Mouse (Mus musculus): ENCODE data around the gene Baz2b.
A peak's percentile ranks its signal among the peaks of the same experiment; 100 is the strongest.

Baz2b gene

DNA sequence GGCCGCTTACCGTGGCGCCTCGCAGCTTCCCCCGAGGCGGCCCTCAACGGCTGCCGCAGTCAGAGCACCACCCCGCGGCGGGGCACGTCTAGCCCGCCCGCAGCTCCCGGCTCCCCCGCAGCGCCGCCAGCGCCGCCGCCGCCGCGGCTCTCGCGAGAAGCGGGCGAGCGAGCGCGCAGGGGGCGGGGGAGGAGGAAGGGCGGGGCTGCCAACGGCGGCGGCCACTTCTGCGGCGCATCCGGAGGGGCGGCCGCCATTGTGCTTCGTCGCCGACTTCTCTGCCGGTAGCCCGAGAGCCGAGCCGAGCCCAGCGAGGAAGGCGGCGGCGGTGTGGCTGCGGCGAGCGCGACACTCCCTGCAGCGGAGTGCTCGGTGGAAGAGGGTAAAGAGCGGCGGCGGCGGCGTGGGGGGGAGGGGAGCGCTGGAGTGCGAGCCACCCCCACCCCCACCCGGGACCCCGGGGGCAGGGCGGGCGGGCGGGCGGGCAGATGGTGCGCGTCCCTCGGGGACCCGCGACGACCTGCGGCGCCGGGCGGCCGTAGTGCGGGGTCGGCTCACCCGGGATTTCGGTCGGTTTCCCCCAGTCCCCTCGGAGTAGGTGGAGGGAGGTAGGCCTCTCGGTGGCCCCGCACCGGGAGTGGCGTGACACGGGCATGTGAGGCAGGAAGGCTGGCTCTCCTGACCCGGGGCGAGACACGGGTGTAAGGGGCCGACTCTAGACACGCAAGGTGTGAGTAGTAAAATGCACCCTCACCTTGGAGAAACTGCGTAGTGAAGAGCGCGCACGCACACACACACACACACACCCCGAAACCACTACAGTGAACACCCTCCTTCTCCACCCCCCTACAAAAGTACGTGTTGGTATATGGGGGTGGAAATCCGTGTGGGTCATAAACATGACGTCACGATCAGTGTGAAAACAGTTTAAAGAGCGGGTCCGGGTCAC lies at the start of gene Baz2b, which contains the start of gene March7:
Gene Baz2b, minus strand, starts transcription at position 137 of the 949 bp plus-strand sequence.
Gene March7, plus strand, starts transcription at position 185 of the 949 bp plus-strand sequence.
- peak; percentile 92 for DNase-seq (ENCODE audit: low read depth, low spot score)

DNA sequence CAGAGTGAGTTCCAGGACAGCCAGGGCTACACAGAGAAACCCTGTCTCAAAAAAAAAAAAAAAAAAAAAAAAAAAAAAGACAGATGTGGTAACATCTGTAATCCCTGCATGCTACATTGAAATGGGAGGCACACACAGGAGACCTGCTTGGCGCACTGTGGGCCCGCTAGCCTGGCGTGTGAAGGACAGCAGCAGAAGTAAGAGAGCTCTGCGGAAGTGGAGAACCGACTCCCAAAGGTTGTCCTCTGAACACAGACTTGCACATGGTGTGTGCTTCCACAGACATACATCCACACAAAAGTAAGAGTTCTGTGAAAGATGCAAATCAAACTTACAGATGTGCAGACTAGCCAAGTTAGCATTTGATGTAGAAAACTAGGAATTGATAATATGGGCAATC lies 49.5 kb upstream of the Baz2b start:
- no peak for DNase-seq (ENCODE audit: low read depth, low spot score)

DNA sequence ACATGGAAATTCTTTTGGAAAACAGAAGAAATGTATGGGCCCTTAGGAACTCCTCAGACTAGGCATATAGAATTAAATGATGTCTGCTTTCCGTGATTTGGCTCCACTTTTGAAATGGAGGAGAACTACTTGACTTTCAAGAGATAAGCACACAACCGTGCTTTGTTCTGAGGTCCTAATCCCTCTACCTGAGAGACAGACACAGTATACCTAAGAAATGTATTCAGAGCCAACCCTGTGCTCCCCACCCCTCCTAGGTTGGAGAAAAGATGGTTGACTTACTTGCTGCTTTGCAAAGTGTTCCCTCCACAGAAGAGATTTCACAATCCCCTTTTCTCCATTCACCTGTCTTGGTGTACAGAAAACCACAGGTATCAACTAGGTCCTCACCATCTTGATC lies 47.1 kb upstream of the Baz2b start:
- DNase-seq (ENCODE audit: low read depth, low spot score), result no peak

DNA sequence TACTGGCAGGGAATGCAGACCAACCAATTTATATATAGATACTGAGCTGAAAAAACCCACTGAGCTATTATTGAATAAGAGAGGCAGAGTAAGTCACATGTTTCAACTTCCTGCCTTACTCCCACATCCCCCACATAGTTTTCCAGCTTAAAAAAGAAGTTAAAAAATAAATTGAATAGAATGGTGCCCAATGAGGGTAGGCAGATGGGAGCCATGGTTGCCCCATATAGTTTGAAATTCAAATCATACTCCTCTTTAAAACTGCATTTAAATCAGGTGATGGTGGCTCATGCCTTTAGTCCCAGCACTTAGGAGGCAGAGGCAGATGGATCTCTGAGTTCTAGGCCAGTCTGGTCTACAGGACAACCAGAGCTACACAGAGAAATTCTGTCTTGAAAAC lies 43.9 kb upstream of the Baz2b start:
- DNase-seq (ENCODE audit: low read depth, low spot score), result peak; percentile 66

DNA sequence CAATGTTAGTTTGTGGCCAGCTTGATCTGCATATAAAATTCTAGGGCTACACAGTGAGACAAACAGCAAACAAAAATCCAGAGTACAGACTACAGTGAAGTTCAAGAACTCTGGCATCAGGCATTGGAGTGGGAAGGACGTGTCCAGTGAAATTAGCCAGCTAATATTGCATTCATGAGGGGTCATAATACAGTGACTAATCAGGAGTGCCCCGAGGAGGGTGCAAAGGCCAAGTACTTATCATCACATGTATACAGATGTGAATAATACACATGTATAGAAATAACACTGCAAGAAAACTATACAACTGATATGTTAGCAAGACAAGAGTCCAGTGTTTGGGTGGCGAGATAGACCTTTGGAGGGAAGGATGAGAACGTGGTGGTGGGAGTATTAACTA lies 43.1 kb upstream of the Baz2b start:
- no peak for DNase-seq (ENCODE audit: low read depth, low spot score)

DNA sequence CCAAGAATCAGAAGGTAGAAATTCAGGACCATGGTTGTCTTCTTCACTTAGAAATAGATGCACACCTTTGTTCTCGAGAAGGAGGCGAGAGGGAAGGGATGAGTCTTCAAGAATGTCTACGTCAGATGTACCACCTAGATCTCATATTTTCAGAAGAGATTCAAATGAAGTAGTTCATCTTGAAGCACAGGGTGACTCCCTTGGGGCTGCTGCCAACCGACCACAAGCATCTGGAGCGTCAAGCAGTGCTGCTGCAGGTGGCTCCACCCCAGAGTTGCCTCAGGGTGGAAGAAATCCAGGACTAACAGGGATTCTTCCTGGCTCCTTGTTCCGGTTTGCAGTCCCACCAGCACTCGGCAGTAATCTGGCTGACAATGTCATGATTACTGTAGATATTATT lies 24.9 kb upstream of the Baz2b start:
- peak; percentile 23 for DNase-seq (ENCODE audit: low read depth, low spot score)

DNA sequence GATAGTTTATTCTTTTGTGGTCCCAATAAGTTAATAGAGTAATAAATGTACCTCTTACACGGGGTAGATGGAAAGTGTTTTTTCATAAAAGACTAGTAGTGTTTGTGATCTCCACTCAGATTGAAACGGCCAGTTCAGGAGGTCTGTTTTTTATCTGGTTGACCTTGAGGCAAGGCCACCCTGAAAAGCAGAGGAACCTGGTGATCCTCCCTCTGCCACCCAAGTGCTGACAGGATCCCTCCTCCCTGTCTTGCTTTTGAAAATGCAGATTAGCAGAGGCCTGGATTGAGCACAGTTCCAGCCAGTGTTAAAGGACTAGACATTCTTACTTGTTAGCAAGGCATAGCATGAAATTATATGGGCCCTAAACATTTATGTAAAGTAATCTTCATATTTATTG lies 23.5 kb upstream of the Baz2b start:
- no peak for DNase-seq (ENCODE audit: low read depth, low spot score)

DNA sequence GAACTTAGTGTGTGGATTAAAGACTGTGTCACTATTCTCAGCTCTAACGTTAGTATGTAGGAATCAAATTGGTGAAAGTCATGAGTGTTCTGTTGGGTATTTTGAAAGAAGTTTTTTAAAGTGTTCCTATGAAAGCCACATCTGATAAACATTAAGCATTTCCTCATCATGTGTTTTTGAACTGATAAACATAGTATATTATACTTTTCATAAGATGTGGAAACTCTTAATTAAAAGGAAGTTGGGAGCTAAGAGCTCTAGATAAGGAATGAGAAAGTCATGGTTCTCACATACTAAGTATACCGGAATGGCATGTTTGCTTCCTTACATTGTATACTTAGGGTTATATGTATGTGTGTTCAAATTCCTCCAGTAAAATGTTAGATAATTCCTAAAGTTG lies 20.7 kb upstream of the Baz2b start:
- DNase-seq (ENCODE audit: low read depth, low spot score), result no peak

DNA sequence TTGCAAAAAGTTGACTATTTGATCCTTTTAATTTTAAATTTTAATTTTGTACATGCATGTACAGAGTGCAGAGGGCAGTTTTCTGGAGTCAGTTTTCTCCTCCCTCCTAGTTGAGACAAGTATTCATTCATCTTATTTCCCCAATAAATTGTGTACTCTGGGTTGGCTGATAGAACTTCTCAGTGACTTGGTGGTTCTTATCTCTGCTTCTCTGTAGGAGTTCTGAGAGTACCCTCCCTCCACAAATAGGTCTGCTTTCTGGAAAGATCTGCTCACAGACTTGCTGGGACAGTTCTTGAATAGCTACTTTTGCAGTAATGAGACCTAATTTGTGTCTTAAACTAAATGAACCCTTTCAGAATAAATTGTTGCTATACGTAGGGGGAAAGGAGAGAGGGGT lies 18.8 kb upstream of the Baz2b start:
- DNase-seq (ENCODE audit: low read depth, low spot score), result no peak

DNA sequence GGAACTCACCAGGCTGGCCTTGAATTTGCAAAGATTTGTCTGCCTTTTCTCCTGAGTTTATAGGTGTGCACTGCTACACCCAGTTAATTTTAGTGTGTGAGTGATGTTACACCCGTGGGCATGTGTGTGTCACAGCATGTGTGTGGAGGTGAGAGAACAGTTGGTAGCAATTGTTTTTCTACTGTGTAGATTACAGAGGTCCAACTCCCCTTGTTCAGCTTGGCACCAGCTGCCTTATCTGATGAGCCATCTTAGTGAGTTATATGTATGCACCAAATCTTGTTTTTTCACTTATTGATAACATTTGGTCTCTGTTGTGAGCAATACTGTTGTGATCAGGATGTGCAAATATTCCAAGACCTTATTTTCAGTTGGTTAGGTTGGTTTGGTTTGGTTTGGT lies 13.8 kb upstream of the Baz2b start:
- peak; percentile 41 for DNase-seq (ENCODE audit: low read depth, low spot score)

DNA sequence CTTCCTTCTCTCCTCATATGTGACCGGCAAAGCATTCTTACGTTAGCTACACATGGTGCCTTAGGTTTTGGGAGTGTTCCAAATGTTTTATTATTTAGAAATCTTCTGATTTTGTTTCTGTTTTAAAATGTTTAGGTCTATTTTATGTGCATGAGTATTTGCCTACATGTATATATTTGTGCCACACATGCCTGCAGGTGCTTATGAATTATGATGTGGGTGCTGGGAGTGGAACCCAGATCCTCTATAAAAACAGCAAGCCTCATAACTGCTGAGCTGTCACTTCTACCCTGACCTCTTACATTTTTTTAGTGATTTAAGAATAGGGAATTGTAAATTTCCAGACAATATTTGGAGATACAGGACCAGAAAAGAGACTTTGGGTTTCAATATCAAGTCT lies 12.3 kb upstream of the Baz2b start:
- DNase-seq (ENCODE audit: low read depth, low spot score), result no peak

DNA sequence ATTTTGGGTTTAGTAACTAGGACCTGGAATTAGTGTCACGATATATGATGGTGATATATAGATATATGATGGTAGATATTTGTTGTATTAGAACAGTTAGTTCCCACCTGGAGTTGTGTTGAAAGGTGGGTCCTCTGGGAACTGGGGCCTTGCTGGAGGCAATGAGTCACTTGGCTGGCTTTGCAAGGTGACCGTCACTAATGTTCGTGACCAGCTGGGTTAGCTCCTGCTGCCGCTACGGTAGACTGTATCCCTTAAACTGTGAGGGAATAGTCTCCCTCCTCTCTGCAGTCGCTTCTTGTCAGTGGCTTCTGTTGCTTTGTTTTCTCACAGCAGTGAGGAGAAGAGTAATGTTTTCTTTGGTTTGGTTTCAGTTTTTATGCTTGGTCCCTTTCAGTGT lies 11.6 kb upstream of the Baz2b start:
- DNase-seq (ENCODE audit: low read depth, low spot score), result peak; percentile 75

DNA sequence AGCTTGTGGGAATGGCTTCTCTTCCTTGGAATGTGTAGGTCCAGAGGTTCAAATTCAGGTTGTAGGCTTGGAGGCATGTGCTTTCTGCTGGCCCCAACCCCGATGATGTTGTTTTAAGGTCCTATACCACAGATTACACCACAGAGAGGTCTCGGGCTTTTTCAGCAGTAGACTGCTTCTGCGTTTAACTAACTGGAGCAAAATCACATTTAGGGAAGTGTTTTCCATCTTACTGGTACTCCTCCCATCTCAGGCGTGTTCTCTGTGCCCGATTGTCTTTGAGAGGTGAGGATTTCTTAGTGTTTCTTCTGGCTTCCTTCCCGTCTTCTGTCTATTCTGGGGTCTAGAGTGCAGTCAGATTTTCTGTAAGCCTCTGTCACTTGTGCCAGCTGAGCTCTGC lies 8.0 kb upstream of the Baz2b start:
- no peak for DNase-seq (ENCODE audit: low read depth, low spot score)

DNA sequence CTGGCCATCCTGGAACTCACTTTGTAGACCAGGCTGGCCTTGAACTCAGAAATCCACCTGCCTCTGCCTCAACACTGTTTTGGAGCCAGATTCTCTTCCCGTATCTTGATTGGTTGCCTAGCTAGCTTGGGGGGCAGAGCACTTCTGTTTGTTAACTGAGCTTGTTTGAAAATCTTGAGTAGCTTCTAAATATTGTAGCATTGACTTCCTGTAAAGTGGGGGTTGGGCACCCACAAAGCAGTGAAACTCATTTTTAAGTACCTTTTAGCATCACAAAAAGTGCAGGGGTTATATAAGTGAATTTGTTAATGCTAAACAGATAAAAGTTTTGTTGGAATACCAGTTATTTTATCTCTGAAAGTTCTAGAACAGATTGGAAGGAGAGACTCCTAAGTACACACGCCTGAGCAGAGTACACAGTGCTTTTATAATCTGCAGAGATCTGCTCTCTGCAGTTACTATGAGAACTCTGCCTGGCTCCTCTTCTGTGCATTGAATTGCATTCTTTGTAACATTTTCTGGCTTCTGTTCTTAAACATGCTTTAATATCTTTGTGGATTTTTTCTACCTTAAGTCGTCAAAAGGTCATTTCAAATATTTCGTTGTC lies 7.0 kb upstream of the Baz2b start:
- DNase-seq (ENCODE audit: low read depth, low spot score), result peak; percentile 24

DNA sequence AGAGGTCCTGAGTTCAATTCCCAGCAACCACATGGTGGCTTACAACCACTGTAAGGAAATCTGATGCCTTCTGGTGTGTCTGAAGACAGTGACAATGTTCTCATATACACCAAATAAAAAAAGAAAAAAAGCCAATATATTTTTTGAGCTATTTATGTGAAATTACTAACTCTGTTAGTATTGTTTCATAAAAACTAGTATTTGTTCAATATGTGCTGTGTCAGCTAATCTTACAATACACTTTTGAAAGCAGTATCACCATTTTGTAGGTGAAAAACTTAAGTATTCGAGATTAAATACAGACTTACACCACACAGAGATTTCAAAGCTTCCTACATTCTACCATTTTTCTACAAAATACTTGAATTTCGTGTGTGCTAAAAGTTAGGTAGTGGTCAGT lies 5.0 kb upstream of the Baz2b start:
- DNase-seq (ENCODE audit: low read depth, low spot score), result no peak

DNA sequence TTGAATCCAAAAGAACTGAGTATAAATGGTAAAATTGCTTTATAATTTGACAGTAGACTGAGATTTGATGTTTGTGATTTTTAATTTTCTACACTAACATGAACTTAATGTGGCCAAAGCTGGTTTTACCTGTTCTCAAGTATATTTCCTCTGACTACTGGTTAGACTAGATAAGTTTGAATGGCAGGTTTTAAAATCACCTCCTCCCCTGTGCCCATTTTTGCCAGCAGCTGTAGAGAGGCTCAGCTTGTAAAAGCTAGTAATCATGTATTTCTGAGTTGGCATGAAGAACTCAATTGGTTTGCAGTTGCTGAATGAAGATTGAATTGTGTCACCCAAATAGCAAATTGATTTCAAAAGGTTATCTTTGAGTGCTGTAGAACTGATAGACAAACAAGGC lies 2.8 kb upstream of the Baz2b start:
- no peak for DNase-seq (ENCODE audit: low read depth, low spot score)

DNA sequence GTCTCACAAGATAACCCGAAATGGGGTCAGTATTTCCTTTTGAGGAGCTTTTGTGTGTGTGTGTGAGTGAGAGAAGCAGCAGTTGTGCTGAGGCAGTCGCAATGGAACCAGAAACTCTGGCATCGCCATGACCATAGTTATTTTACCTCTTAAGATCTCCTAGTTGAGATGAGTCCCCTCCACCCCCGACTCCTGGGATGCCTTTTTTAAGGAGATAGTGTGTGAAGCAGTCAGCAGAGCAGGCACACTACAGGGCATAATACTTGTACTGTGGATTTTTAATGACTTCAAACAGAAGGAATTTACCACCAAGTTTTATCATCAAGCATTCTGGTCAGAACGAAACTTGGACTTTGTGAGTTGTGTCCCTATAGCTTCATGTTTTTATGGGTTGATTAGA lies 1.2 kb upstream of the Baz2b start:
- peak; percentile 38 for DNase-seq (ENCODE audit: low read depth, low spot score)

DNA sequence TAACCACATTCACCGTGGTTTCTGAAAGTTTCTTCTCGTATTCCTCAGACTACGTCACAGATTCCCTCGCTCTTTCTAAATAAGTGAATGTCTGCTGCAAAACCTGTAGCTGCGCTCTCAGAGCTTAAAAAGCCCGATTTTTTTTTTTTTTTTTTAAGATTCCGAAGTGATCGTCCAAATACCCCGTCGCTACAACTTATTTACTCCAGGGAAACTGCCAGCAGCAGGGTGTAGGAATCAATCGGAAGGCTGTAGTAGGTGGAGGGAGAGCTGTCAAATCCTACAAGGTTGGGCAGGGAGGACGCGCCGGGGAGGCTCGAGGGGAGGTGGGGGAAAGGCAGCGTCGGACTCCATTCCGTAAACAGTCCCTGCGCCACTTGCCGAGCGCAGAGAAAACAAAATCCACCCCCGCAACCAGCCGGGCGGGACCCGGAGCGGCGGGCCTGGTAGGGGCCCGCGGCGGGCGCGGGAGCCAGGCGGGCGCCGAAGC lies 472 bp downstream of the Baz2b start:
- DNase-seq (ENCODE audit: low read depth, low spot score), result peak; percentile 63

DNA sequence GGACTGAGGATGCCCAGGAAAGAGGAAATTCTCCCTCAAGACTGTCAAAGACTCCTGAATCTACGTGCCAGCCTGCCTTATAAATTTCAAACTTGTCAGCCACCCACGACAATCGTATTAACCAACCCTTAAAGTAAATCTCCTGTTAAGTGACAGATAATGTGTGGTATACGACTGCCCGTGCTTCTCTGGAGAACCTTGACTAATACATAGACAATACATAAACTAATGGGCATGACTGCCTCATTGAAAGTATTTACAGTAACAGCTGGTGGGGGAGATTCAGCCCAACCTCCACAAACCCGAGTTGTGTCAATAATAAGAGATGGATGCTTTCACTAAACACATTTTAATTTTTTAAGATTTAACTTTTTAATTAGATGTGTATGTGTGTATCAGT lies 3.8 kb downstream of the Baz2b start:
- DNase-seq (ENCODE audit: low read depth, low spot score), result no peak

DNA sequence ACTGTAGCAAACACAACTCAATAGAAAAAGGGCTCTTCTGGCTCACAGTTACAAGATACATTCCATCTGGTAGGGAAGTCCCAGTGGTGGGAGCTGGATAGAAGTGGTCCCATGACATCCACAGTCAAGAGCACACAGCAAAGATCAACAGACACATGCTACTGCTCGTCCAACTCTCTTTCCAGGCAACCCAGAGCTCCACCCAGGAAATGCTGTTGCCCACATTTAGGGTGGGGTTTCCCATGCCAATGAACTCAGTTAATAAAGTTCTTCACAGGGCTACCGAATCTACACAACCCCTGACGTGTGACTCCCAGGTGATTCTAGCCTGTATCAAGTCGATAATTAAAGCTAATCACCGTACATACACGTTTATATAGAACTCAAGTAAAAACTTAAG lies 5.5 kb downstream of the Baz2b start:
- no peak for DNase-seq (ENCODE audit: low read depth, low spot score)

DNA sequence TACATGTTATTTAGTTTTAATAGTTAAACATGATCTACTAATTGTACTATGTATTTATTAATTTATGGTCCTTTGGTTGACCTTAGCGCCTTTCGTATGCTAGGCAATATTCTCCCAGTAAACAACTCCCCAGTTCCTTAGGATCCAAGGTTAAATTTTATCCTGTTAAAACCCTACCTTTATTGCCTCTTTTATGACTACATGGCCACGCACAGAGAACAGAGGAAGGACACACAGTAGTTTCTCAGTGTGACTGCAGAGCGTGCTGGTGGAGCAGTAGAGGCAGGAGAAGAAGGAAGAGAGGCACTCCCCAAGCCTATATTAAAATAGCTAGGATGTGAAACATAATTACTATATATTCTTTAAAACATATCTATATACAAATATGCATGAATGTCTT lies 5.9 kb downstream of the Baz2b start:
- no peak for DNase-seq (ENCODE audit: low read depth, low spot score)

DNA sequence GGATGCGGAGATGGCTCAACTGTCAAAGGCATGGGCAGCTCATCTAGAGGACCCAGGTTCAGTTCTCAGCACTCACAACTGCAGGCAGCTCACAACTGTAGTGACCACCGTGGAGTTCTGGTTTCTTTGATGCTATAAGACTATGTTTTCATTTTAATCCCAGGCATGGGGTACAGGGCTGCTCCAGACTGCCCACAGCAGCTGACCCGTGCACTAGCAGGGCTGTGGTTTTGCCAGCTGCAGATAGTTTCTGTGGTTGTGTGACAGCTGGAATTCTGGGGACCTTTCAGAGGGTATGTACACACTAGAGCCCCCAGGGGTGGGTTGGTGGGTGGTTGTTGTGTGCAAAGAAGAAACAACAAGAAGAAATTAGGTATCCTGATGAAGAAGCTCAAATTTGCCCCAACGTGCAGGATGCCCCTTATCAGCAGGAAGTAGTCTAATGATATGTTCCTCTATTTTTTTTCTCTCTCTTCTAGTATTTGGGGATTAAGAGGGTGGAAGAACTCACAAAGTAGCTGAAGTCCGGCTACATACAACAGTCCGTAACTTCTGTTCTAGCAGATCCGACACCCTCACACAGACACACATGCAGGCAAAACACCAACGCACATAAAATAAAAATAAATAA lies 6.6 kb downstream of the Baz2b start:
- DNase-seq (ENCODE audit: low read depth, low spot score), result no peak

DNA sequence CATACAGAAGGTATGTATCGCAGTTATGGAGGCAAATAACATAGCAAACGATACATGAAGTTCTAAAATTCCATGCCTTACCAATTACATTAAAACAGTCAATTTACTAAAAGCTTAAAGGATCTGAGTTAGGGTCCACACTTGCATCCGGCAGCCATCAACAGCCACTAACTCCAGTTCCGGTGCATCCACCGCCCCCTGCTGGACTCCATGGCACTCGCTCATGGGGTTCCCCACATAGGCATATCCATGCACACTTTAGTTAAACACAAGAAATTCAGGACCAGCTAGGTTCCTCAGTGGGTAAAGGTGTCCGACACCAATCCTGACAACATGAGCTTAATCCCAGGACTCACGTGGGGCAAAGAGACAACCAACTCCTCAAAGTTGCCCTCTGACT lies 9.0 kb downstream of the Baz2b start:
- DNase-seq (ENCODE audit: low read depth, low spot score), result no peak

Measured in brain, adult 2 months (tissue).